Mouse (Mus musculus): ENCODE results near the gene Neurl3.

Neurl3 gene

GRCm38 (mm10) chr1:36274455-36274854 is at the start of gene Neurl3:
Neurl3 (minus strand) TSS chr1:36274679.
- DNase-seq (ENCODE audit: low read depth, low spot score) = peak; percentile 56

DNA sequence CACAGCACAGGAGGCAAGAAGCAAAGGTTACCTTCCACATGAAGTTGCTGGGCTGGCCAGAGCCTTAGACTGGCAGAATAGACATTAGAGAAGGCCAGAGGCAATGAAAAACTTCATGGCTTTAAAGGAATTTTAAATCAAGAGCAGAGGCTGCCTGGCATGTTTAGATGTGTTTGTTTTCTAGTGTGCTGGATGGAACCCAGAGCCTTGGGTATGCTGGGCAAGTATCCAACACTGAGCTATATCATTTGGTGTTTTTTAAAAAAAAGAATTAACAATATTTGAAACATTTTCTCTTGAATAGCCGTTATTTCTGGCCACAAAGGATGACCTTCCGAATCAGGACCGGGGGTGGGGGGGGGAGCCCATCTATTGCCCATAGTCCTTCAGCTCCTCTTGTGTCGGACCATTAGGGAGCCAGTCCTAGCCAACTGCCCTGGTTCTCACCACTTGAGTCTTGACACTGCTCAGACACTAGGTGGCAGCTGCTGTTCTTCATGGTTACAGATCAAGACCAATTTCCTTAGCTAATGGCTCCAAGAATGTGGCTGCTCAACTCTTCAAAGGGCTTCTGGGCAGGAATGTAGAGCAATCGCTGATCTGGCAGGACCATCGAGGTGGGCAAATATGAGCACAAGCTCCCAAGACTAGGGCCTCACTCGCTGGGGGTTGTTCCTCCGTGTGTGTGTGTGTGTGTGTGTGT is 49.4 kb upstream of the Neurl3 start:
- DNase-seq (ENCODE audit: low read depth, low spot score) = peak; percentile 64

GRCm38 (mm10) chr1:36323076-36323475 is 48.6 kb upstream of the Neurl3 start:
- no peak for DNase-seq (ENCODE audit: low read depth, low spot score)

GRCm38 (mm10) chr1:36321829-36322573 is 47.5 kb upstream of the Neurl3 start:
- DNase-seq (ENCODE audit: low read depth, low spot score) = peak; percentile 53

DNA sequence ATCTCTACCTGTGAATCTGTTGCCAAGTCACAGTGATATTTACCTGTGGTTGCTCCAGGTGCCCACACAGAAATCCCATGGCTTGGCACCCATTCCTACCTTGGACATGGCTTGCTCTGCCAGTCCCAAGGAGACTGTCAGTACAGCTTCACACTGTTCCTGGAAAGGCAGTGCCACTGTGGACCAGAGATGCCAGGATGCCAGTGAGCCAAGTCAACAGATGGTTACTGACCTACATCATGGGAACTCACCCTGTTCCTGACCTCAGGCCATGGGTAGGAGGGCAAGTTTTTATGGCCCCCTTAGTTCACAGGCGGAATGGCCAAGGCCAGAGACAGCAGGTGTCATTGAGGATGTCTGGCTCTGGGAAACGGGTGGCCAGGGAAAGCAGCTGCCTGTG is 46.7 kb upstream of the Neurl3 start:
- no peak for DNase-seq (ENCODE audit: low read depth, low spot score)

DNA sequence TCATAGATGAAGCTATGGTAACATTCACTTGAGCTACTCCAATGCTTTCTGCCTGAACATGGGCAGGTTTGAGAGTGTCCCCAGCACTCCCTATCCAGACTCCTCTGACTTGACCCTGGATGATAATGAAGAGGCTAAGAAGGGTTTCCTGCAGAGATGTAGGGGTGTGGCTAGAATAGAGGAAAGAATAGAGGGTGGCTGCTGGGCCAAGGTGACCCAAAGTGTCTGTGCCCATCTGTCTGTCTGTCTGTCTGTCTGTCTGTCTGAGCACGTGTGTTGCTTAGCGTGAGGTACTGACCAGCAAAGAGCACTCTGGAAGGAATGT is 41.3 kb upstream of the Neurl3 start:
- no peak for DNase-seq (ENCODE audit: low read depth, low spot score)

DNA sequence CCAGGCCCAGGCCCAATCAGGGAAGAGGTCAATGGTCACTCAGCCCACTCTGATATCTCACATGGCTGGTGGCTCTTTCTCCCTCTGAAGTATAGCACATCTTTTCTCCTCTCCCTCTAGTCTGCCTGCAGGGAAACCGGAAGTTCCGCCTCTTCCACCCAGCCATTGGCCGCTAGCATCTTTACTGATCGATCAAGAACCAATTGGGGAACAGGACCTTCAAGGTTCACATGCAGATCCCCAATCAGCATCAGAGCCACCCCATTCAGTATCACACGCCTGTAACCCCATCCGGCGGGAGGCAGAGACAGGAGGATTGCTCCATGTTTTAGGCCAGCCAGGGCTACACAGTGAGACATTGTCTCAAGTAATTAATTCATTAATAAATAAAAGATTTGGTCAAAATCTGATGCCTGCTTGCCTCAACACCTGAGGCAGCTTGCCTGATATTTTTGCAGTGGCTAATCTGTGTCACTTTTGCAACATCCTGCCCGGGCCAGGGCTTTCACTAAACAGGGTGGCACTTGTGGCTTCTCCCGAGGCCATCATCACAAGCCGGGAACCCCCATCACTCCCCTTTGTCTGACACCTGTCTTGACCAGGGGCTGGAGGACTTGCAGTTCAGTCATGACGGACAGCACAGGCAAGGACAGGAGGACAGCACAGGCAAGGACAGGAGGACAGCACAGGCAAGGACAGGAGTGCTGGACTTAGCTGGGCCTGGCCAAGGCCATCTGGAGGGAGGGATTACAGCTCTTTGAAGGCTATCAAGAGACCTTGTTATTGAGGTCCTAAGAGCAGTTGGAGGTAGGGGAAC is 40.7 kb upstream of the Neurl3 start:
- DNase-seq (ENCODE audit: low read depth, low spot score) = peak; percentile 49

- DNase-seq (ENCODE audit: low read depth, low spot score) = peak; percentile 85
Observed at GRCm38 (mm10) chr1:36309498-36309901, 35.0 kb upstream of the Neurl3 start.

DNA sequence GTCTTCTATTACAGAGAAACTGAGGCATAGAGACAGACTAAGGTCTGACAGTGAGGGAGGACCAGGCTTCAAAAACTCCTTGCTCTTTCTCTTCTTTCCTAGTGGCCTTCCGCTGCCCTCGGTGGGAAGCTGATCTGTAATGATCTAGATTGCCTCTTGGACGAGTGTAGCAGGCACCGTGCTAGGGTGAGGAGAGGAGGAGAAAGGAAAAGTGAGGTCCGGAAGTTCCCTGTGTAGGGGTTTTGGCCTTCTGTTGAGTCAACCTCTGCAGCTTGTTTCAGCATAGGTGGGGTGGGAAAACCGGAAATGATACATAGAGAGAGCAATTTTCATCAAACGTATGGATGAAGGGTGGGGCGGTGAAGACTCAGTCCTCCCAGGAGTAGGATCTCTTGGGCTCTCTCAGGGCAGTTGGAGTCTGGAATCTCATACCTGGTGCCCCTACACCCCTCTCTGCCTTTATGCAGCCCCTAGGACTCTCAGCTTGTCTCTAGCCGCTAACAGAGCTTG is 34.5 kb upstream of the Neurl3 start:
- DNase-seq (ENCODE audit: low read depth, low spot score) = peak; percentile 50

DNA sequence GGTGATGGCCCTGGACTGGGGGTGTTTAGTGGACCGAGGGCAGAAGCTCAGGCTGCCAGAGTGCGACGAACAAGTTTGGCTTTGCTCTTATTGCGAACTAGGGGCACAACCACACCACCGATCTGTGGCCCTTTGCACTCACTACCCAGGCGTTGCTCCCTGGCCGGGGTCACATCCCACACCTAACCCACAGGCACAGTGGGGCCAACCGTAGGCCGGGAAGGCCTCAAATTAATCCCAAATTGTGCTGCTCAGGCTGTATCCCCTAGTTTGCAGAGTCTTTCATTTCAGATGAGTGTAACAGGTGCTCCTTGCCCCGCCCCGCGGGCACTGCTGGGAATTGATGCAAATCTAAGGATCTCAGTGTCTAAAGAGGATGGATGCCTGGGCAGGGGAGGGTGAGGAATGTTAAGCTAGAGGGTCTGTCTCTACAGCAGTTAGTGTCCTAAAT is 34.0 kb upstream of the Neurl3 start:
- DNase-seq (ENCODE audit: low read depth, low spot score) = peak; percentile 50

- DNase-seq (ENCODE audit: low read depth, low spot score) = peak; percentile 96
Observed at GRCm38 (mm10) chr1:36307495-36308280, 33.2 kb upstream of the Neurl3 start, which contains the start of gene Arid5a. Arid5a (plus strand) TSS chr1:36307733.

DNA sequence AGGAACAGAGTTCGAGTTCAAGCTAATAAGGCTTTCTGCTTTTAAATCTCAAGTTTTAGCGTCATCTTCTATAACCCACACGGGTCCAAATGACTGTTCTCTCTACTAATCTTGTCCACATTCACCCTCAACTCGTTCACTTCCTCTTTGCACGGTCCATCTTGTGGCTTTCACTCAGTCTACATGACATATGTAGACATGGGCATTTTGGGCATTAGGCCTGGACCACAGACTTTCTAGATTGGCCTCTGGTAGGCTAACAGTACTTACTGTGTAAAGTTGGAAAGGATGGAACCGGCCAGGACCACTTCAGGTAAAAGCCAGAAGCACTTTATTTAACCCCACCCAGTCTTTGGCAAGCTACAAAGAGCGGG is 32.6 kb upstream of the Neurl3 start:
- DNase-seq (ENCODE audit: low read depth, low spot score) = no peak

- no peak for DNase-seq (ENCODE audit: low read depth, low spot score)
Observed at GRCm38 (mm10) chr1:36306120-36306519, 31.6 kb upstream of the Neurl3 start.

- DNase-seq (ENCODE audit: low read depth, low spot score) = no peak
Observed at GRCm38 (mm10) chr1:36304764-36305163, 30.3 kb upstream of the Neurl3 start.

DNA sequence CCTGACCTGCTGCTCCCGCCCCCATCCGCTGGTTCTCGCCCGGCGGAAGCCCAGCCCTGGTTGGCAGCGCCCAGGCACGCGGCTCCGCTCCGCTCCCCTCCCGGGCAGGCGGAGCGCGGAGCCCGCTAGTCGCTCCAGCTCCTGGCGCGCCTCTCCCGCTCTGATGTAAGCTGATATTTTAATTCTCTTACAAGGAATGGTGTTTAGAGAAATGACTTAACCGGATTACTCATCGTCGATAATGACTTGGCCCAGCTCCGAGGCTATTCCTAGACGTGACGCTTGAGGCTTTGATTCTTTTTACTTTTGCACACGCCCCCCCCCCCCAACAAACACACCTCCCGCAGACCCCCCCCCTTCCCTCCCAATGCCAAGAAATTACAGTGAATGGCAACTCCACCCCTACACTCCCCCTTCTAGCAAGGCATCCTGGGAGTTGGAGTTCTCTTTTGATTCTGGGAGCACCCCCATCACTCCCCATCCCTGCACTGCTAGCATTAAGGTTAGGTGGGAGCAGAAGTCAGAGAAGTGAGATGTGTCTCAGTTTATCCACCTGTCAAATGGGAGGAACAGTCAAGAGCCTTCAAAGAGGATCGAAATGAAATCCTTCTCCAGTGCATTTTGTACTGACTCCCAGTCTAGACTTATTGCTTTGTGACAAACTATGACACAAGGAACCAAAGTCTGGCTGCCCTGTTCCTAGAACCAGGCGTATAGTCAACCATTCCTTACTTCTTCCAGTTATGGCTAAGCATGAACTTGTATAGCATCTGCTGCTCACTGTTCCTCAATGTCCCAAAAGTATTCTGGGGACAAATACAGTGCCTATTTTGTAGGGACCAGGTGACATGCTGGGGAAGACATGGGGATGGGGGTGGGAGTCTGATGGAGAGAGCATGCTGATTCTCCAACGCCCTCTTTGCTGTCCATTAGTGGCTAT is 29.2 kb upstream of the Neurl3 start:
- DNase-seq (ENCODE audit: low read depth, low spot score) = peak; percentile 53

- no peak for DNase-seq (ENCODE audit: low read depth, low spot score)
Observed at GRCm38 (mm10) chr1:36302957-36303356, 28.5 kb upstream of the Neurl3 start.

GRCm38 (mm10) chr1:36302273-36302672 is 27.8 kb upstream of the Neurl3 start:
- DNase-seq (ENCODE audit: low read depth, low spot score) = no peak

- no peak for DNase-seq (ENCODE audit: low read depth, low spot score)
Observed at GRCm38 (mm10) chr1:36300486-36300885, 26.0 kb upstream of the Neurl3 start.

- DNase-seq (ENCODE audit: low read depth, low spot score) = no peak
Observed at GRCm38 (mm10) chr1:36299676-36300075, 25.2 kb upstream of the Neurl3 start.

- no peak for DNase-seq (ENCODE audit: low read depth, low spot score)
Observed at GRCm38 (mm10) chr1:36299126-36299525, 24.6 kb upstream of the Neurl3 start.
